Mouse (Mus musculus) kidney, adult 18-20 months (tissue): ENCODE measurements around the gene Zfp277.

Experiments used
- DNase-seq: peaks from one replicate; pipeline ENCODE4 v3.0.0; 2021

Gene Zfp277

DNA sequence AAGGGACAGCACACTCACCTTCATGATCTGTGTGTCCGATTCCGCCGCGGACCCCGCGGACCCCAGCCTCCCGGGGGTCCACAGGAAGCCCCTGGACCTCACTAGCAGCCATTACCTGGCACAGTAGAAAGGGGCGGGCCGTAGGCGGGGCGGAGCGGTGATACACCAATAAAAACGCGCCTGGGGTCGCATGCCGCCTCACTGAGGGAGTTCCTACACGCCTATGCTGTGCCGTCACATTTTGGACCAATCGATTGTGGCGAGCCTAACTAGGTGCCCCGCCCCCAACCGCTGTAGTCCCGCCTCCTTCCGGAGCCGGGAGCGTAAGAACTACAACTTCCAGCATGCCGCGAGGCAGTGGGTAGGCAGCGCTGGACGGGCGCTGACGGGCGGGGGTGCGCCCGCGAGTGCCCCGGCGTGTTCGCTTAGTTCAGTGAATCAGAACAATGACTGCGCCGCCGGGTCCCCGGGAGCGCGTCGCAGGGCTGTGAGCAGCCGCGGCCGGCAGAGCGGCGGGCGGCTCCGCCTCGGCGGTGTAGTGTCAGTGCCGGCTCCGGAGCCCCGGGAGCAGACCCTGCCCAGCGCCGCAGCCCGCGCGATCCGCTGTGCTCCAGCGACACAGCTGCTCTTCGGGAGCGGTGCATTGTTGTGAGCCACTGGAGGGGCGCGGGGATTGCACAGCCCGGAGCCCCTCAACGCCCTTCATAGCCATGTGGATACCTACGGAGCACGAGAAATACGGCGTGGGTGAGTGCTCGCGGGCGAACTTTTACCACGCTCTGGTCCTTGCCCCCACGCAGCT is at the start of gene Zfp277, which contains the start of gene Dock4:
TSS of gene Zfp277 (minus strand) at position 255 of the 802 bp plus-strand sequence.
TSS of gene Dock4 (plus strand) at position 305 of the 802 bp plus-strand sequence.
- DNase-seq, result peak; percentile 99

- DNase-seq, result no peak
Observed at GRCm38 (mm10) chr12:40486047-40486837, 40.5 kb upstream of the Zfp277 start.

GRCm38 (mm10) chr12:40485210-40485609 is 39.5 kb upstream of the Zfp277 start:
- no peak for DNase-seq

GRCm38 (mm10) chr12:40484224-40484623 is 38.5 kb upstream of the Zfp277 start:
- DNase-seq, result no peak

DNA sequence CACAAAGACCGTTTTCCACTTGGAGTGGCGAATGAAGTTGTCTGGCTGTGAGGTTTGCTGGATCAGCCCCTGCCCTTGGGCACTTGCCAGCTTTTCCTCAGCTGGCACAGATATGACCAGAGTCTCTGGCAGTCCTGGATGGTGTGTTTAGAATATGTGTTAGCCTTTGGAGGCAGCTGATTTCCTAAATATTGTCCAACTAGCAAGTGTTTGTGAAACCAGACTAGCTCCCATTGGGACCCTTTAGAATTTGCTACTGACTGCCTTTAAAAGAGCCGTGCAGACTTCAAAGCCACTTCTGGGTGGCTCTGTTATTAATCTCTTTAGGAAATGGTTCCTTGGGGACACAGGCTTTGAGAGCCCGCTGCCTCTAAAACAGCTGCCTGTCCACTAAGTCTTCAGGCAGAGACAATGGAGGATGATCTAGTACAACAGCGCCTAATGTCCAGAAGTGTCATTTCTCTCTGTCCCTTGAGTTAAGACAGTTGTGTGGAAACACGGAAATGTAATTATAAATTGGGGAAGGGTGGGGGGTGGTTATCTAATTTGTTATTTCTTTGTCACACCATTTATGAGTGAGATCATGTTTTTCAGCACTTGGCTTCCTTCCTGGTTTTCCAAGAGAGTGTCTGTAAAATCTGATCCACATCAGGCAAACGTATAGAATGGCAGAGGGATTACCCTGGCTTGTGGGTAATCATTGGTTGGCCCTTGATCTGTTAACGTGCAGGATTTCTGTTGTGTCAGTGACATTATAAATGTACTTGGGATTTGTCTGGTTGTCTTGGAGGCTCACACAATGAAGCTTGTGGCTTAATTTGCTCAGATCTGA is 32.1 kb upstream of the Zfp277 start:
- DNase-seq, result peak; percentile 25

- DNase-seq, result no peak
Observed at GRCm38 (mm10) chr12:40473709-40474108, 28.0 kb upstream of the Zfp277 start.

GRCm38 (mm10) chr12:40471649-40472399 is 26.1 kb upstream of the Zfp277 start:
- DNase-seq, result no peak

- DNase-seq, result no peak
Observed at GRCm38 (mm10) chr12:40469009-40469408, 23.3 kb upstream of the Zfp277 start.

GRCm38 (mm10) chr12:40468235-40468634 is 22.5 kb upstream of the Zfp277 start:
- no peak for DNase-seq

- DNase-seq, result no peak
Observed at GRCm38 (mm10) chr12:40464282-40464681, 18.6 kb upstream of the Zfp277 start.

- DNase-seq, result no peak
Observed at GRCm38 (mm10) chr12:40463828-40464227, 18.1 kb upstream of the Zfp277 start.

DNA sequence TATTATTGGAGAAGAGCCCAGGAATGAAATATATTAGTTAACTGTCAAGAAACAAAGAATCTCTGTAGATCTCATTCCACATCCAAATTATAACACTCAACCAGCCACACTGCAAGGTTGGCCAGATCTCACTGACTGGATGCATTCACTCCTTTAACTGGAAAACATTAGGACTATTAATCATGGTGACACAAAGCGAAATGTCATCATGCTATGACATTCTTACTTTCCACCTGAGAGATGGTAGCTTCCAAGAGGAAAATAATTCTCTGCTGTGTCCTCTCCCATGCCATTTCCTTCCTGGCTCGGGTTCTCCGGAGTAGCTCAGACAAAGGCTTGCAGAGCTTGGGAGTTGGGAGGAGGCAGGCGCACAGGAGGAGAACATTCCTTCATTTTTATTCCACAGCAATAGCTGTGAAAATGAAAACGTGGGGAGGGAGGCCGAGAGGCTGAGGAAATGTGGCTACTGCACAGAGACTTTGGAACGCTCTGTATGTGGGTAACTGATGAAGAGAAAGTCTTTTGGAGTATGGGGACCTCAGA is 17.1 kb upstream of the Zfp277 start:
- DNase-seq, result no peak

DNA sequence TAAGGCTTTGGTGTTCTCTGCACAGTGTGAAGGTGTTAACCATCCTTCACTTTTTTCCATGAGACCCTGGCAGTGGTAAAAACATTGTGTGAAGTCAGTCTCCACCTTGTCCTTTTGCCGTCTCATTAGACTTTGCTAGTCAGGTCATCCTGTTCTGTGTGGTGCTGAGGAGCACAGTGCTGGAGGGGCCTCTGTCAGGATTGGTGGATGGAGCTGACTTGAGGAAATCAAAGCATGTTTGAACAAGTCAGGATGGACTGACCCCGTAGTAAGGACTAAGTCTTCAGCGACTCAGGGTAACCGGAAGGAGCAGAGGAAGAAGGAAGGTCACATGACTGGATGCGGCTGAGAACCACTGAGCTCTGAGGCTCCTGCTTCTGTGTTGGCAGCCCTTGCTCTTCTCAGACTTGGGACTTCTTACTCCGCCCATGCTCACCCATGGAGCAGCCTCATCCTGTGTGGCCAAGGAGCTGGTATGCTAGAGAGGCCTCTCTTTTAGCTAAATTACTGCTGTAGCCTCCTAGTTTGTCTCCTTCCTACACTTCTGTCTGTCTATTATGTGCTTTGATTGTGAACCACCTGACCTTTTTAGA is 14.1 kb upstream of the Zfp277 start:
- DNase-seq, result no peak

DNA sequence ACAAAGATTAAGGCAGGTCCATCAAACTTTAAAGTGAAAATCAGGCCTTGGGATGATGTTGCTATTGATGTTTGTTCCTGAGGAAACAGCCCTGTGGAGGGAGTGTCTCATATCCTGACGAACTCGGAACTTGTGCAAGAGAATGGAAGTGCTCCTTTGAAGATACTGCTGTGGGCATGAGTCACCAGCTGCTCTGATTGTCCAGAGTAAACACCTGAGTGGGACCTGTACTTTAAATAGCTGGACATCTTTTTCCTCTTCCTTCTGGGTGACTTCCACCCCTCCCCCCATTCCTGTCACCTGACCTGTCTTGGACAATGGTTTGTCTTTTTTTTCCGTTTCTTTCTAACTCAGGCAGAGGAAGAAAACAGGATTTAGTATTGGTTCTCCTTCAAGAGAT is 13.3 kb upstream of the Zfp277 start:
- peak; percentile 43 for DNase-seq

GRCm38 (mm10) chr12:40456517-40456916 is 10.8 kb upstream of the Zfp277 start:
- no peak for DNase-seq

DNA sequence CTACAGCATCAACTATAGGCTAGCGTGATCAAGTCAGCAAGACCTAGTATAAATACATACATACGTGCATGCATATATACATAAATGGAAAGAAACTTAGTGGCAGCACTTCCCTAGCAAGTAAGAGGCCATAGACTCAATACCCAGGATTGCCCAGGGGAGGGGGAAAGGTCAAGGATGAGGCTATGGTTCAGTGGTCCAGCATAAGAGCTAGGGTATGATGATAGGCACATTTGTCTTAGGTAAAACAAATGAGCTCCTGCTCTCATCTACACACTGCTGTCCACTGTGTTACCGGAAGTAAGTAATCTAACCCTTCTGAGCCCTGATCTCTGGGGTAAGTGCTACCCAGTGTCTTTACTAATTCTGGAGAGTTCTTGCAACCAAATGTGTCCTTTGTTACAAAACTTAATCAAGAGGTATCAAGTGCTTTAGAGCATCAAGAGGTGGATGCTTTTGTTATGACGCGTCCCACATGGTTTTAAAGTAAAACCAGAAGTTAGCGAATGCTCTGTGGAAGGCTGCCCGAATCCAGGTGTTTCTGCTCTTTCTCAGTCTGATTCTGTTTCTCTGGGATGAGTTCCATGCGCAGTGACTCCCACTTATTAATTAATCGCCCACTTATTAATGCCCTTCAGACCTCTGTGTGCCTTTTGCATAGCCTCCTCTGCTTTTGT is 3.6 kb upstream of the Zfp277 start:
- DNase-seq, result no peak

GRCm38 (mm10) chr12:40447561-40448355 is 2.1 kb upstream of the Zfp277 start:
- no peak for DNase-seq

- peak; percentile 60 for DNase-seq
Observed at GRCm38 (mm10) chr12:40446450-40447381, 1.0 kb upstream of the Zfp277 start.

GRCm38 (mm10) chr12:40445206-40445605 is 496 bp downstream of the Zfp277 start:
- no peak for DNase-seq
